8 mouse cellular contexts compared by ENCODE assay signal in the genomic region with DNA sequence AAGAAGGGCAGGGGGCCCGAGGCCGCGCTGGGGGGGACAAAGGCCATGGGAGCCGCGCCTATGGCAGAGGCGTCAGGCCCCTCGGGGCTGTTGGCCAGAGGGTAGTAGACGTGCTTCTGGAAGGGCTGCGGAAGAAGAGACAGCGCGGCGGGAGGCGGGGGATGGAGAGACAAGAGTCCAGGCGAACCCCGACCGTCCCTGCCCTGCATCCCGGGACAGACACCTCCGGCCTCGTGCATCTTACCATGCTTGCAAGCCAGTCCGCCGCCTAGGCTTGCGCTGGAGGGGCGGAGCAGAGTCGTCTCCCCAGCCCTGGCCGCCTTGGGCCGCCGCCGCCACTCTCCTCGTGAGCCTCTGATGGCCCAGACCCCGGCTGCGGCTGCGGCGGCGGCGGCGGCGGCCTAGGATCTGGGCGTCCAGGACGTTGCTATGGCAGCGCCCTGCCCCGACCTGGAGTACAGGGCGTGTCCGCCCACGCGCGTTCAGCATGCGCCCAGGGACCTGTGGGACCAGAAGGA. TPM values are rescaled to one million over a fixed set of nuclear protein-coding genes. Genes with fewer than 3 reads are reported as not detected.
DNase-seq lines count a peak whose midpoint lies in the region; ATAC-seq lines count a peak whose summit lies in the region.

No protein-coding gene starts in this region.

- H3K4me3 ChIP-seq in heart, embryonic 12.5 days = peak overlapping the region; percentile 43
- H3K4me3 ChIP-seq in midbrain, embryonic 10.5 days = peak overlapping the region; percentile 75

- 0 out of 2 replicates have a peak, but pooled peaks cover 2% of the 10 kb centered on the region for H3K36me3 ChIP-seq in heart, embryonic 12.5 days
- H3K36me3 ChIP-seq in midbrain, embryonic 10.5 days = peaks cover 36% of the 10 kb centered on the region

- 1% methylated on average over 47 of the region's 47 CpGs for WGBS in heart, embryonic 12.5 days
- WGBS in midbrain, embryonic 10.5 days = 1% methylated on average over 47 of the region's 47 CpGs

- ATAC-seq in heart, embryonic 12.5 days (ENCODE audit: insufficient number of reproducible peaks, low FRiP score) = 0 out of 2 replicates have a peak, but pooled peaks have one; percentile 33

- H3K9ac ChIP-seq in heart, embryonic 12.5 days = peak overlapping the region; percentile 46

- H3K27me3 ChIP-seq in heart, embryonic 12.5 days (replicated peaks) = peaks cover 20% of the 10 kb centered on the region; the same call in 1 of the 2 replicates
- peaks cover 54% of the 10 kb centered on the region for H3K27me3 ChIP-seq in midbrain, embryonic 10.5 days (ENCODE audit: low read depth, poor library complexity, severe bottlenecking)

- no peaks in the 10 kb centered on the region for H3K9me3 ChIP-seq in heart, embryonic 12.5 days (replicated peaks)
- H3K9me3 ChIP-seq in midbrain, embryonic 10.5 days (replicated peaks) = no peaks in the 10 kb centered on the region

- peak overlapping the region; percentile 83 for H3K4me2 ChIP-seq in heart, embryonic 12.5 days

- H3K27ac ChIP-seq in heart, embryonic 12.5 days (ENCODE audit: poor library complexity, severe bottlenecking) = no peak overlapping the region
- peak overlapping the region; percentile 61 for H3K27ac ChIP-seq in midbrain, embryonic 10.5 days (replicated peaks)

- DNase-seq in right cerebral cortex, postnatal 10 days (ENCODE audit: low spot score in 2 of 2) = peak; percentile 49 to 54
- DNase-seq in right cerebral cortex, postnatal 36 days (ENCODE audit: low spot score in 2 of 2) = no peak
- peak; percentile 56 to 59 for DNase-seq in cerebellum, postnatal 10 days
- peak; percentile 62 to 73 for DNase-seq in kidney, postnatal 4 days
- peak; percentile 72 for DNase-seq in midbrain, embryonic 10.5 days (ENCODE audit: low spot score)
- no peak for DNase-seq in frontal cortex, postnatal 14 days (ENCODE audit: low spot score in 2 of 2)
- no peak for DNase-seq in layer of hippocampus, postnatal 25 days (ENCODE audit: extremely low spot score in 1 of 2, low spot score in 1 of 2)

- peaks cover 25% of the 10 kb centered on the region for H3K4me1 ChIP-seq in heart, embryonic 12.5 days (replicated peaks)
- peaks cover 54% of the 10 kb centered on the region for H3K4me1 ChIP-seq in midbrain, embryonic 10.5 days

RNA-seq across cellular contexts. Expression of a gene that starts 2.5 kb away (rescaled TPM):
- 9.3 and 10.1 TPM in 2 replicates for polyA plus RNA-seq in heart, embryonic 12.5 days (2016; fragmentation: Nextera tagmentation; extraction: Ambion mirVana)
- polyA plus RNA-seq in midbrain, embryonic 10.5 days (2016; fragmentation: Nextera tagmentation; extraction: Ambion mirVana) = 17.1 and 19.4 TPM in 2 replicates
- 100 to 1,000 TPM in 1 of 2 experiments, 10 to 100 TPM in 1; 91.1 to 112 TPM for total RNA-seq in layer of hippocampus, postnatal 25 days (2021)

RNA-seq across cellular contexts. Expression of a gene that starts 15.1 kb away (rescaled TPM):
- polyA plus RNA-seq in heart, embryonic 12.5 days (2016; fragmentation: Nextera tagmentation; extraction: Ambion mirVana) = 32.7 and 33.1 TPM in 2 replicates
- 28.2 and 33.2 TPM in 2 replicates for polyA plus RNA-seq in midbrain, embryonic 10.5 days (2016; fragmentation: Nextera tagmentation; extraction: Ambion mirVana)
- total RNA-seq in layer of hippocampus, postnatal 25 days (2021) = 10 to 100 TPM; 32.0 to 37.3 TPM

Comparison
In these comparisons a context has a peak if more than half of its experiments do, and no peak if none do; other contexts are left out.
1. DNase-seq: peak in right cerebral cortex, postnatal 10 days (2 of 2), cerebellum, postnatal 10 days (2 of 2), kidney, postnatal 4 days (2 of 2) and midbrain, embryonic 10.5 days (single experiment); none in right cerebral cortex, postnatal 36 days (0 of 2), frontal cortex, postnatal 14 days (0 of 2) and layer of hippocampus, postnatal 25 days (0 of 2).